Mouse (Mus musculus): ENCODE data around the gene Ankrd23.

The Ankrd23 gene

DNA sequence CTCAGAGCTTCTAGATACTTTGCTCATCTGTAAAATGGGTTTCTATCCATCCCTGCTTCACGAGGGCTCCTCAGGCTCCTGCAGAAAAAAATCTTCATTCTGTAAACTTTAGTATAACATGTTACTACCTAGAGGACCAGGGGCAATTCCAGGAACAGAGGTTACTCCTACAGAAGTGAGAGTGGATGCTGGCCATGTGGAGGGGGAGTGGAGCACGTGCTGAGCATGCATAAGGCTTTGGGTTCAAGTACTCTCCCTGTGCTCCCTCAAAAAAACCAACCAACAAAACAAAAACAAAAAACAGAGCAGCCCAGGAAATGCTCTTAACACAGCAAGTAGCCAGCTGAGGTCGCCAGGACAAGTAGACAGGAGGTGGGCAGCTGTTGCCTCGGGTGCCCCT, 26.9 kb upstream of the Ankrd23 start:
- CTCF ChIA-PET = no interaction called here

DNA sequence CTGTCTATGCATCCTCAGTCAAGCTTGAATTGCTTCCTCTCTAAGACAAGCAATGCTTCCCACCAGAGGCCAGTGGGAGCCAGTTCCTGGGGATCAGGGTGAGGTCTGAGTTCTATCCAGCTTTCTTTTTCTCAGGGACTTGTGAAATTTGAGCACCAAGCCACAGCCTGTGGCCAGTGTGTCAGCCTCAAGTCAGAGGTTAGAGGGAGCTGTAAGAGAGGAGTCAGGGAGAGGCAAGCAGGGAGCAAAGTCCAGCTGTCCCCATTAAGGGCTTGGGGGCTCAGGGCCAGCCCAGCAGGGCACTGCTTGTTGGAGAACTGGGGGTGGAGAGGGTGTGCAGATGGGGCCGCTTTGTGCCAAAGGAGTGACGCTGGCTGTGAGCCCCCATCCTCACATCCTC, 26.5 kb upstream of the Ankrd23 start:
- CTCF ChIA-PET = no interaction called here

GRCm38 (mm10) chr1:36562388-36562787, 25.7 kb upstream of the Ankrd23 start:
- CTCF ChIA-PET = no interaction called here

GRCm38 (mm10) chr1:36560903-36561302, 24.2 kb upstream of the Ankrd23 start:
- CTCF ChIA-PET = no interaction called here

- CTCF ChIA-PET = interaction anchor here (0.6 kb wide), 1 partner anchor 56 kb away, joined by 3 read pairs; no protein-coding TSS in a partner anchor
These were observed 23.2 kb upstream of the Ankrd23 start for GRCm38 (mm10) chr1:36559888-36560287.

- CTCF ChIA-PET = interaction anchor here (0.6 kb wide), 1 partner anchor 57 kb away, joined by 3 read pairs; no protein-coding TSS in a partner anchor
These were observed 22.6 kb upstream of the Ankrd23 start for GRCm38 (mm10) chr1:36559256-36559655.

GRCm38 (mm10) chr1:36558031-36558993, 21.6 kb upstream of the Ankrd23 start, which contains the start of gene Sema4c:
Gene Sema4c (minus strand): TSS chr1:36558349.
- CTCF ChIA-PET = interaction anchor here (0.5 to 1.5 kb wide), 3 partner anchors 11 to 110 kb away, joined by 4 to 8 read pairs (median 7); partner anchors contain the start of gene Ankrd39

DNA sequence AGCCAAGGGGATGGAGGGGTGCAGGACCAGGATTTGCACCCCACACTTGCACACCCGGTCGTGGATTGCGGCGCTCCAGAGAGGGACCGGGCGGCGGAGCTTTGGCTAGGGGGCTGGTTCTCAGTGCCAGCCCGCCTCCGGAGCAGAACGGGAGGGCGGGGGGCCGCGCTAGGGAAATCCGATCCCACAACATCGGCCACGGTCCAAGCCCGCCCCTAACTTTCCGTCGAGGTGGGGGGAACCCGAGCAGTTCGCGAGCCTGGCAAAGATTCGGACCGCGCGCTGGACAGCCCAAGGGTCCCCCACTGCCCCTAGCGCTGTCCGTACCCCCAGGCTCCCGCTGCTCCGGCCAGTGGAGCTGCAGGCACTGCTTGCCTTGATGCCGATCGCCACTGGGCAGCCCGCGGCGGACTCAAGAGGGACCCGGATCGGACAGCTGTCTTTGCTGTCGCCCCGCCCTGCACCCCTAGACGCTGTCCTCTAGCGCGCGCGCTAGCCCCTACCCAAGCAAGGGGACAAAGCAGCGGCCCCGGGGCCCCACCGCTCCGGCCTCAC, 20.9 kb upstream of the Ankrd23 start:
- CTCF ChIA-PET = interaction anchor here (0.5 to 1.5 kb wide), 2 partner anchors 10 to 13 kb away, joined by 4 to 7 read pairs; partner anchors contain the start of gene Ankrd39

- CTCF ChIA-PET = interaction anchor here (0.6 to 1.5 kb wide), 2 partner anchors 9 to 1839 kb away, joined by 5 to 7 read pairs; partner anchors contain the start of gene Ankrd39
These were observed 20.1 kb upstream of the Ankrd23 start for GRCm38 (mm10) chr1:36556553-36557456.

DNA sequence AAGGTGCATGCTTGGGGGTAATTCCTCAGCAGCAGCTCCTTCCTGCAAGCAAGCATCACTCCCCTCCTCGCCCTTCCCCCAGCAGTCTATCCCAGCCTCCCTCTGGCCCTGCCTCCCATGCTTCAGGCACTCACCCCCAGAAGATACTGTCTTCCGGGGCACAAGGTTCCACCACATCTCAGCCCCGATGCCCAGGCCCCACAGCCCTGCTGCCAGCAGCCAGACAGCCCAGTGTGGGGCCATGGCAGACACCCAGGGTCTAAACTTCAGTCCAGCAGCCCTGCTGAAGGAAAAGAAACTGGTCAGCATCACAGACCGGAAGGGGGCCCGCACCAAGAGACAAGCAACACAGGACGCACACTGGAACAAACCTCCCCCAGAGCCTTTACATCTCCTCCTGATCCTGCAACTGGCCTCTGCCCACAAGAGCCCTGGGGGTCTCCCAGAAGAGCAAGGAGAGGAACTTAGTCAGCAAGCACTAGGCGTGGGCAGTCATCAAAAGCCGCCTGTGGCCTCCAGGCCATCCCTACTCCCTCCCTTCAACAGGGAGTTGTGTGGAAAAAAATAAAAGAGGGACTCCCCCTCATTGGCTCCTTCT, 19.2 kb upstream of the Ankrd23 start:
- CTCF ChIA-PET = interaction anchor here (0.6 kb wide), 2 partner anchors 125 to 1840 kb away, joined by 4 to 5 read pairs; no protein-coding TSS in a partner anchor

DNA sequence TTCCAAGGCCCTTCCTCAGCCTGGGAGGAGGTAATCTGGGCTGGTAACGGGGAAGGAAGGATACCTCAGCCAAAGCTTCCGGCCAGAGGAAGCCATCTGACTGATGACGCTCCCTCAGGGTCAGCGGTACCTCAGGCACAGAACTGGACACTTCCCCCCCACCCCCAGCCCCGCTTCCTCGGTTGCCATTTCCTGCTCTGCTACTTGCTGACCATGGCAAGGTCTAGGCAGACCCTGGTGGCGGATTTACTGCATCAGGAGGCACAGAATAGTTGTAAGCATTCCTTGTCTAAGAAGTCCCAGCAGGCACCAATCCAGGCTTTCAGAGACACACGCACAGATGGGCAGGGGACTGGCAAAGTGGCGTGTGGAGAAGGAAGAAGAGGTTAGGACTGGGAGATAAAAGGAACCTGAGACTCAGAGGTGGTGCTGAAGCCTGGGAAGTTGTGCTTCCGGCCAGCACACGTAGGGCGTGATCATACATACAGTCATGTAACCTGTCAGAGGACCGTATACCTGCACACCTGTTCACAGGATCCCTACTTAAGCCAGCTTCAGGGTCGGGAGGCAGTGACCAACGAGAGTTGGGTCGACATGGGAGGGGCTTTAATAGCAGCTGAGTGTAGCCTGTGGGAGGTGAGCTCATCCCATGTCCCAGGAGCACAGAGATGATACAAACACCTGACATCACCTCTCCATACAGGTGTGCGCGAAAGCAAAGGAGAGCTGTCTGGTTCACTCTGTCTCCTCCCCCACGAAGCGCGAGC, 18.1 kb upstream of the Ankrd23 start:
- CTCF ChIA-PET = interaction anchor here (0.6 kb wide), 1 partner anchor 127 kb away, joined by 4 read pairs; no protein-coding TSS in a partner anchor

DNA sequence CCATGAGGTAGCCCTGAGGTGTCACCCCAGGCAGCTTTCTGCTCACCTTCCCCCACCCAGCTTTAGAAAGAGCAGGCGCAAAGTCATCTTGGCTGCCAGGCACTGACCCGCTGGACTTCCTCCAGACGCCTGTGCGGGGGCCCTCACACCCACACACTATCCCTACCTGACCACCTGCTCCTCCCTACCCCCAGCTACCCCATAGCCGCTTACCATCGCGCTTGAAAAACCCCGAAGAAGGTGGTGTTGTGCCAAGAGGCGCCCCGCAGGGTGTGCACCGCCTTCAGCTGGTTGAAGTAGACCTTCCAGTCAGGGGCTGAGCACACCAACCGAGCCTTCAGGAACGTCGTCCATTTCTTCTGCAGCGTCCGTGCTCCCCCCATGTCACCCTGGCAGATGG, 15.8 kb upstream of the Ankrd23 start:
- CTCF ChIA-PET = no interaction called here

- CTCF ChIA-PET = no interaction called here
These were observed 15.2 kb upstream of the Ankrd23 start for GRCm38 (mm10) chr1:36551904-36552303.

GRCm38 (mm10) chr1:36550075-36550863, 13.6 kb upstream of the Ankrd23 start:
- CTCF ChIA-PET = interaction anchor here (0.6 kb wide), 1 partner anchor 17 kb away, joined by 6 read pairs; no protein-coding TSS in a partner anchor

GRCm38 (mm10) chr1:36549491-36549890, 12.8 kb upstream of the Ankrd23 start:
- CTCF ChIA-PET = interaction anchor here (0.6 kb wide), 1 partner anchor 17 kb away, joined by 6 read pairs; no protein-coding TSS in a partner anchor

DNA sequence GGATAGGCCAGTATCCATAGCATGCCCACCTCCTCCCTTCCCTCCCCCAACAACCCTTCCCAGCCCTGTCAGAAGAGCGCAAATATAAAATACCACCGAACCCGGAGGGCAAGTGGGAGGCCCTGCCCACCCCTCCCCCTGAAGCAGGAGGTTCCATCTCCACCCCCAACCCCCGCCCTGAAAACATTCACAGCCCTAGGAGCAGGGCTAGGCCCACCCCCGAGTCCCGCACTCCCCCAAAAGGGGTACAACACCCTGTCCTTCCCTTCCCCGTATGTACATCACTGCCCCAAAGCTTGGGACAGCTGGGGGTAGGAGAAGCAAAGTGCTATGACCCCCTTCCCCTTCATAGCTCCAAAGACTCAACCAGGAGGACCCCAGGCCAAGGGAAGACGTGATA, 12.1 kb upstream of the Ankrd23 start:
- CTCF ChIA-PET = no interaction called here

GRCm38 (mm10) chr1:36547981-36548598, 11.4 kb upstream of the Ankrd23 start:
- CTCF ChIA-PET = interaction anchor here (1.2 kb wide), 1 partner anchor 9 kb away, joined by 7 read pairs; no protein-coding TSS in a partner anchor

GRCm38 (mm10) chr1:36546888-36547471, 10.3 kb upstream of the Ankrd23 start, which contains the start of gene Ankrd39:
Gene Ankrd39 (minus strand): TSS chr1:36547445.
- CTCF ChIA-PET = interaction anchor here (0.8 to 1.2 kb wide), 2 partner anchors 10 to 137 kb away, joined by 4 to 7 read pairs; partner anchors contain the start of gene Fam178b

Measured in spleen, embryonic (tissue).